Mouse (Mus musculus) cerebral cortex, adult 2 months (tissue): ENCODE measurements around the gene Adamts3.

Experiments
- WGBS: fragments of 180-500 bp; shearing (Covaris S2); methylation state at CpG from one replicate; pipeline ENCODE4 v1.1.7; 2018; 5-methylcytosine and 5-hydroxymethylcytosine counted together

Adamts3 gene

DNA sequence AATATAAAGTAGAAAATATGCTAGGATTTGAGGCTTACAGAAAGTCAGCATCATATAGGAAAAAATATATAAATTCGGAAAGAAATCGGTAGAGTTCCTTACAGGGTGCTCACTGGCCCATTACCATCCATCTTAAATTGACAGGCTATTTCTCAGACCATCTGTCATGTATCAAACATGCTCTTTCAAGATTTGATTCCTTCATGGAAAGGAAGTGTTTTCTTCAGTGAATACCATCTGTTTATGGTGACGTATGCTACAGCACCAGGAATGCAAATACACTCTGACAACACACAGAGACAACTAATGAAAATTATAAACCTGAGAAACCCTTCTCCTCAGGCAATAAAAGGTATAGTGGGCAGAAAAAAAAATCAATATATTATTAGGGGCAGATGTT is 68.6 kb downstream of the Adamts3 start:
- 79% methylated on average over 3 of the region's 3 CpGs for WGBS

DNA sequence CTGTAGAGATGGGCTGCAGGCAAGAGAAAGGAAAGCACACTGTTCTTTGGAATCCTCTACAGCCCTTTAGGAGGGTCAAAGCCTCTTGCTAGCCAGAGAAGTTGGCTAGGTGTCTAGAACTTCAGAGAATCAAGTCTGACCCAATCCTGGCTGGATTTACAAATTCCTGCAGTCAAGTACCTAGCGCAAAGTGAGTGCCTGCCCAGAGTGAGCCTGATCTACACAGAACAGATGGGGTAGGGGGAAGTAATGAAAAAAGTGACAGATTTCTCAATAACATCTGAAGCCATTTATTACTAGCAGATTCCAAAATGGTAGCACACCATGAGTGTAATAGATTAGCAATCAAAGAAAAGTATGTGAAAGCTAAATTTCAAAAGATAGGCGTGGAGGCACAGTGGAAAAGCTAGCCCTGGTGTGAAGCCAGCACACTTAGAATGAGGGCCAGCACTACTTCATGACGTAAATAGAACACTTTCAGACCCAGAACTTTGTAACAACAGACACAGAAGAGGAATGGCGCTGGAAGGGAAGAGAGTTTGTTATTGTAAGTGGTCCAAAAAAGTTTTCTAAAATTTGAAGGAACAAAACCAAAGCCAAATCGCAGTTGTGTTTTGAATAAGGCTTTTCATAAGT is 82.8 kb downstream of the Adamts3 start:
- WGBS, result 57% methylated on average over 5 of the region's 5 CpGs

DNA sequence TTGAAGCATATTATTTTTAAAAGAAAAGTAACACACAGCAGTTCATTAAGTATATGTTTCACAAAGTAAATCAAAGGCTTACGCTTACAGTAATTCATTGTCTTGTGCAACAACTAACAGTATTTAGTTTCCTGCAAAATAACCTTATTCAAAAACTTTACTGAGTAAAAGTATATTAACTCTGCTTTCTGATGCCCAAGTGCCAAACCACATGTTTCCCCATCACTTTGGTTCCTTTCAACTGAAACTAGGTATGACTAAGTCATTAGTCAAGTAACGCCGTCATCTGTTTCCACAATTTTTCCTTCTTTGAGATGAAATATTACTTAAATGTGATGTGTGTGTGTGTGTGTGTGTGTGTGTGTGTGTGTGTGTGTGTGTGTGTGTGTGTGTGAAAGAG is 89.4 kb downstream of the Adamts3 start:
- 89% methylated on average over 3 of the region's 3 CpGs for WGBS

DNA sequence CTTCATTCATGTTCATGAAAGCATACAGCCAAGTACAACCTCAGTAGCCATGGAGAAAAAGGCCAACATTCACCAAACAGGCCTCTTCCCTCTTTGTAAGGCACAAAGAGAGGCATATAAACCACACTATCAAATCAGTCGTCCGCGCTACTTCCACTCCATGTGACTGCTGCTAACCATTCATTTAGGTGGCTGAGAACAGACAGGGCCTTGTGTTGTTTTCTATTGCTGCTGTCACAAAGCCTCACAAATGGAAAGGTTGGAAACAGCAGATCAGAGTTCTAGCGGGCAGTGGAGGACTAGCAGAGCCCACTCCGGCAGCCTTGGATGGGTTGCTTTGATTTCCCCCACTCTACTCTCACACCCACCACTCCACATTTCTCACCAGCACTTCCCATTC is 98.5 kb downstream of the Adamts3 start:
- 69% methylated on average over 5 of the region's 5 CpGs for WGBS

DNA sequence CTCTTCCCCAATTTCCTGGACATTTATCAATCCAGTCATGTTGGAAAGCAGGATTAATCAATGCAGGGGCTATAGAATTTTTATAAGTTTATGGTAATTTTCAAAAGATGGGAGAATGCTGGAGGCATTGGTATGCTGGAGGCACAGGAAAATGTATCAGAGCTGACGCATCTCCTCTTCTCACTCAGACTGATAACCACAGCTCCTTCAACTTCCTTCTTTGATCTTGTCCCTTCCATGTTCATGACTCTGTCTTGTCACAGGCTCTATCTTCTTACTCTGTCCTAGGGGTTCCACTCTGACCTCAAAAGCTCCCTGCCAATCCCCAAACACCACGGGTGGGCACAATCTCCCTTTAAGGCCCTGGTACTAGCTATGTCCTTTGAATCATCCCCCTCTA is 103.3 kb downstream of the Adamts3 start:
- WGBS, result 81% methylated on average over 2 of the region's 2 CpGs

DNA sequence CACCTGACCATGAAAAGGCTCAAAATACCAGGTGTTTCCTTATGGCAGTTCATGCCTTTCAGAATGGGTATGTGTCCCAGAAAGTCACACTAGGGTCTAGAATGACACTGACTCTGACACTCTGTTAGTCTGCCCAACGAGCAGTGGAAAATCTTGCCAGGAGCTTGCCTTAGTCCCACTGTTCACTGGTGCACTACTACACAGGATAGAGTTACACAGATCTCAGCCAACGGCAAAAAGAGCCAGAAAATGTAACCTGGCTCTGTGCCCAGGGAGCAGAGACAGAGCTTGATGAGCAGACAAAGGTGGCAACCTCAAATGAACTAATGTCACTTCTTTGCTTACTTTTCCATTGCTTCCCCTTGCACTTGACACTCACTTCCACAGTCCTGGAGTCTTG is 104.5 kb downstream of the Adamts3 start:
- 38% methylated on average over 2 of the region's 2 CpGs for WGBS

DNA sequence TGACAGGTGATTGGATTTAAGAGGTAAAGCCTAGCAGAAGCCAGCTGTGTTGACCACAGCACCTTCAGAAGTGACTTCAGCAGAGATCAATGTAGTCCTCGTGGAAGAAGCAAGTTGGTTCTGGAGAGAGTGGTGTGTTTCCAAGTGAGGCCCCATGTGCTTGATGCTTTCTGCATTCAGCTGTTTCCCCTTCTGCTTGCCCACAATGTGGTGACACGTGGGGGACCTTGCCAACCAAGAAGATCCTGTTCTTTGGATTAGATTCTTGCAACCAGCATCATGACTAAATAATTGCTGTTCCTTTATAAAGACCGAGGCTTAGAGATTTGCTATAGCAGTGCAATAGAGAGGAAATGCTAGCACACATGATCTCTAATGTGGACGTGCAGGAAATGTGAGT is 105.7 kb downstream of the Adamts3 start:
- 78% methylated on average over 4 of the region's 4 CpGs for WGBS

DNA sequence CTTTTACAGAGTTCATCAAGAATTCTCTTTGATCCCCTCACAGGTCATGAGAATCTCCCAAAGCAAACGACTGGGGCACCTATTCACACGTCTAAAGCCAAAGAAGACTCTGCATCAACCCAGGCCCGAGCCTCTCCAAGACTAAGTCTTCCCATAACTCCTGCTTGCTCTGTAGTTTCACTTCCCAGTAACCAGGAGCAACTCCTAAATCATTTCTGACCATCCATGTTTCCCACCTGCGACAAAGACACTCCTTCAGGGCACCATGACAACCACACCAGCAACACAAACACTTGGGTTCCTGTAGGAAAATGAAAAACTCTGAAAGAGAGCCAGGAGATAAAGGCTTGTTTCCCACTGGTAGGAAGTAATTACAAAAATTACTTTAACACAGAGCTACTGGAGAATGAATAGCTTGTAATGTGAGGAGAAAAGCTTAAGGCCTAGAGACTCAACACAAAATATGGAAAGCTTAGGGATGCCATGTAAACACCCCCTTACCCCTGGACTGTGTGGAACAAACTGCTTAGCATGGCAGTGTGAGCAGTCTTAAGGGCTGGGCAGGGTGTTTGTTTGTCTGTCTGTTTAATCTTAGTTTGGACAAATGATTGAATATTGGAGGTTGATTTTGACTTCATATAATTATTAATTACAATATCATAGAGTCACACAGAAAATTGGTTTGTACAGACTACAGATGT is 112.3 kb downstream of the Adamts3 start:
- 55% methylated on average over 4 of the region's 4 CpGs for WGBS

DNA sequence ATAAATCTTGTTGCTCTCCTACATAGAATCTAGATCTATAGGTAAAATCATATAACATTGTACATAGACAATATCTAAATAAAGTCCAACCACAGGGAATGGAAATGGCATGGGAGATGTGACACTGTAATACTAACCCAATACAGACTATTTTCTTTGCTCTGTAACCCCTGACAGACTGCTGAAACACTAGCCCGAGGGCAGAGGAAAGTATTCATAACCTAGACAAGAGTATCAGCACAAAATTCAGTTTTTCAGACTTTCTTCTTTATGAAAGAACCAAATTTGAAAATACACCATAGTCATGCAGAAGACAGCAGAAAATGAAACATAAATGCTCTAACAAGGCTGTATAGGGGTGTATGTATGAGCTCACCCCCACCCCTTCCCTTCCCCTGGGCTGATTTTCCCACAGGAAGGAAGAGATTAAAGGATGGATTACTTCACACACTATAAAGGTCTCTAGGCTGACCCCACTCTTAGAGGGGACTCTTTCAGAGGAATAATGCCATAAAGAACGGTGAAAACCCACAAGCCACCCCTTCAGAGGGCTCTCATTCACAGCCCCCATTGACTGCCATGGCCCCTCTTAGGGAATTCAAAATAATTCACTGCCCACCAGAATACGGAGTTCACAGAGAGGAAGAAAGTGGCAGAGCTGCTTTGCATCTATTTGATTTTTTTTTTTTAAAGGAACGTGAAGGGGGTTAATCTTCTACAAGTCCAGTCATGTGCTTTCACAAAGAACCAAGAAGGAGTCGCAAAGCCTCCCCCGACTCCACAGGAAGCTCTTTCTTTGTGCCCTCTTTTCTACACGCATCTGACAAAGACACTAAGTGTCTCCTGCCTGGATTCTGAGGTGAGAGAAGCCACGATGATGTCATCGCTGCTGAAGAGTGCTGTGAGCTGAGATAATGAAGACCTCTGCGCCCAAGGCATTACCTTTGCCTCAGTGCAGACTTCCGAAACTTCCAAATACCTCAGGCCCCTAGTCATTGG is 119.6 kb downstream of the Adamts3 start:
- 41% methylated on average over 11 of the region's 11 CpGs for WGBS

DNA sequence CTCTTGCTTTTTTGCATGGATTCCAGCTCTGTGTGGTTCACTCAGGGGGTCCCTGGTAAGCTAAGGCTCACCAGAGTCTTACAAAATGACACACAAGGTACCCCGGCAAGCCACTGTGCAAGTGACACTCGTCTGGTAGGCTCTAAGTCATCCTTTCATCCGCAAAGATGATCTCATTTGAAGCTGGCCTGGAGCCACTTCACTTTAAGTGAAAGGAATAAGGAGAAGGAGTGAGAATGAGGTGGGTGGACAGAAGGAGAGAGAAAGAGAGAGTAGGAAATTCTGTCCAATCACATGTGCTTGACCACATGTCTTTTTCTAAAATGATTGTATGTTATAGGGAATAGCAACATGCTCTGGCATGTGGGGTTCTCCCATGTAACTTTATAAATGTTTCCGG is 122.8 kb downstream of the Adamts3 start:
- 50% methylated on average over 4 of the region's 4 CpGs for WGBS

DNA sequence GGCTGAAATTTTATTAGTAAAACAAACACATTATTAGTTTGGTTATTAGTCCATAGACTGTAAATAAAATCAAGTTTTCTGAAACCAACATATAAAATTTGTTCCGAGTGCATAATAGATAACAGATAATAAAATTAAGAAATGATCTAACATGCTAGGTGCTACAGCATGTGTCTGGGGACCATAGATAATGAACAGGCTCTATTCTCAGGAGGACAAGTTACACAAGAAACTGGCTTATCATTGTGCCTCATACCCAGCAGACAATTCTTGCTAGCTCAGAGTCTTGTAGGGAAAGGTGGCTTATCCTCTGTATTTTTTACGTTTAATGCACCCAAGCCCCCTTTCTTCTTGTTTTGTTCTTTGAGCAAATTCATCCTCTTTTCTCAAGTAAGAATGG is 131.3 kb downstream of the Adamts3 start:
- 86% methylated on average over 2 of the region's 2 CpGs for WGBS

DNA sequence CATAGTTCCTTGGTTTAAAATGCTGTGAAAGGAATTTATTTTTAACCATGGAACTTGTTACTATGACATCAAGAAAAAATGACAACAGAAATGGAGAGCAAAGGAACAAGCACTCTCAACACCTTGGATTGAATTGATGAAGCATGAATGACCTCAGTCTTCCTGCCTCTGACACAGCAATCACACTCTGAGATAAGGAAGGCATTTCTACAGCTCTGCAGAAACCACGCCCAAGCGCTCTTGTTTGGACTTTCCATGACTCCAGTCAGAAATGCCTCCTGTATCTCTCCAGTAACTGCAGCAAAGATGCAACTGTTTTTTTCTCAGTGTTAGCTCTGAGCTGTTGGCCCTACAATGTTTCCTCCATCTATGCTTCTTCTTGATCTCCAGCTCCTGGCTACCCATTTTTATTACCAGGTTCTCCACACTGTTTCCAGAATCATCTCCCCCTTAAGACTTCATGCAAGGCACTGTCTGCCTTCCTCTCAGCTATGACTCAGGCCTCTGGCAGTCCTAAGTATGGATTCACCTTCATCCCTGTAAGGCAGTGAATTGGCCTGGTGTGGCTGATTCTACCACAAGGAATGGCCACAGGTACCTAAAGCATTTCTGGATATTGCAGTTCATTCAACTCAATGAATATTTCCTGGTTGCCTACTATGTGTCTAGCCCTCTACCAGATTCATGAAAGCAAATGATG is 134.8 kb downstream of the Adamts3 start:
- WGBS, result 93% methylated on average over 2 of the region's 2 CpGs

DNA sequence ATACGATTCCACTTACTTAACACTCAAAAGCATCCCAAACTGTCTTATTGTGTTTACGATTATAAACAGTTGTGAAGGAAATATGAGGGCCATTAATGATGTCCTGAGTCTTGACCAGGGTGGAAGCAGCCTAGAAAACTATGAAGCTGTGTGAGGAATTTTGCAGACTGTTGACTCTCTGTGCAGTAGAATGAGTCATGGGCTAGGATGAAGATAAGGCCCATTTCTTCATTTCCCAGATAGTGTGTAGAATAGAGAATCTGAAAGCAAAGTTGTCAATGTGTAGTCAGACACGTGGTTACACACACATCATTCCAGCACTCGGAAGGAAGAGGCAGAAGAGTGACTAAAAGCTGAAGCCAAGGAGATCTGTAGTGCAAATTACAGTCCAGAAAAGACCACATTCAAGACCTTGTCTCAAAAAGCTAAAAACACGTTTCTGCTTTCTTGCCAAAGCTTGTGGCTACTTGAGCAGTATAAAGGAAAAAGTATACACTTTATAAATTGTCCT is 135.9 kb downstream of the Adamts3 start:
- 75% methylated on average over 5 of the region's 5 CpGs for WGBS

DNA sequence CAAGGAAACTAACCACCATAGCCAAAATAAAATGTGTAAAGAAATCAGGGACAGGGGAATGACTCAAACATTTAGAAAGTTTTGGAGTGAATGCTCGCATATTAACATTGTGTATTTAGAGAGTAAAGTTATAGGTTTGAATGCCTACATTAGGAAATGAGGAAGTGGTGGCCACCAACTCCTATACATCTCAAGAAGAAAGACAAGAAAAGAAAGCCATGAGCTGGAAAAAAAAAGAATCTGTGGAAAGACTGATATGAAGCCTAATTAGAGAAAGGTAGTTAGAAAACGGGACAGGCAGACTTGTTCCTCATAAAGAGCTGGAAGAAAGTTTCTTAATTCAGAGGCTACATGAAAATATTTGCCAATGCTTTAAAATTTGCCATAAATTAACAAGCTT is 138.0 kb downstream of the Adamts3 start:
- 66% methylated on average over 2 of the region's 2 CpGs for WGBS

DNA sequence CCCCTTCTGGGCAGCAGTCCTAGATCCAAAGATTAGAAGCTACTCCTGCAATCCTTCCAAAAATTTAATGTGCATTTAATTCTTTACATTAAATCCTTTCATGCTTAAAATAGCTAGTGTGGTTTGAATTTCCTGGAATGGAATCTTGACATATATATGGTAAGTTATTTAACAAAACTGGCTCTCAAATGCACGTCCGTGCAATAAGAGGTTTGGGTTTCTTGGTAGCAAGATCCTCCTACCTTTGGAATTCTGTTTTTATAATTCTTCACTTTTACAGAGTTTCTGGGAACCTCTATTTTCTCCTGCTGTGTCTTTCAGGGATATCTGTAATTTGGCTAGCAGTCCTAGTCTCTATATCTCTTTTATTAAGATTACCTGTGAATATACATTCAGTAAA is 148.4 kb downstream of the Adamts3 start:
- 46% methylated on average over 2 of the region's 2 CpGs for WGBS

DNA sequence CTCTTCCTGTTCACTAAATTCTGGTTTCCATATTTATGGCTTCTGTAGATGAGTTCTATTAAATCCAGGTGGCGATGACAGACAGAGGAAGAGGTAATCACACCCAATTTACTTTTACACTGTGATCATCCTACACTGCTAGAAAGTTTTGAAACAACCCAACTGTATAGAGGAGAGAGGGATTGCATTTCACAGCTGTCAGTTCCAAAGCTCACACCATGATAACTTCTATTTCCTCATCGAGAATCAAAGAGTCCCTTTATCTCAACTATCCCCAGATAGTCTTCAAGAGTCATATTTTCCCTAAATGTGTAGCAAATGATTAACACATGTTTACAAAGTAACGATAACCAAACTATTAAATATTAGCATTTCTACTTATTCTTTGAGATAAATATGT is 152.7 kb downstream of the Adamts3 start:
- 90% methylated on average over 3 of the region's 3 CpGs for WGBS

DNA sequence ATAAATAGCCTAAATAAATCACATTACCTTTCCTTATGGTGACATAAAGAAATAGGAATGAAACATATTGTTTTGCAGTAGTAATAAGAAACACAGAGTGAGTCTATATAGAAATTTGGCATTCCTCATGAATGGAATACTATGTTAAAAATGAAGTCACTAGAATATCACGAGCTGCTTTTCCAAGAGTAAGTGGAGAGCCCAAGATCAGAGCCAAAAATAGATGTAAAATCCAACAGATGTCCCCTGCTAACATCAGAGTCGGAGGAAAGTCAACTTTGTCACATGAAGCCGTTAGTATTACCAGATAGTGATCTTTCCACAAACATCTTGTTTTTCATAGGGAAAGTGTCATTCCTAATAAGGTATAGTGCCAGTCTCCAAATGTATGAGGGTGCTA is 155.0 kb downstream of the Adamts3 start:
- 48% methylated on average over 3 of the region's 3 CpGs for WGBS

DNA sequence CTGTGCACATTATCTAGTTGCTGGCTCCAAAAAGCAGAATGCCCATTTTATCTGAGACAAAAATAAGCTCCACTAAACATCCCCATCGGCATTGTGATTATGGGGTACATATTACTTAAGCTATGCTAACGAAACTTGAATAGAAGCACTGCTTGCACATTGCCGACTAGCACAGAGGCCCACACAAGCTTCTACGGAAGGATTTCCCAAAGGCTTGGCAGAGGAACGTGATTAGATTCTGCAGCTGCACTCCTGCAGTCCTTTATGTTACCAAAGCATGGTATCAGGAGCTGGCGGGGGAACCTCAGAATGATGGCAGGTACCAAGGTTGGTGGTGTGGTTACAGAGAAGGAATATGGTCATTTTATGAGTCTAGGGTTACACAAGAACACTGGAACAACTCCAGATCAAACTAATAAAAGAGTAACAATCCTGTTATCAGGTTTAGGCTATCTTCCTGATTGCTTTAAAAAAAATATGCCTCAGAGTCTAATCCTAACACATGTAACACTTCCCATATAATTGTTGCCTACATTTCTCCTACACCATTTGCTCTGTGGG is 155.6 kb downstream of the Adamts3 start:
- WGBS, result 33% methylated on average over 6 of the region's 6 CpGs

DNA sequence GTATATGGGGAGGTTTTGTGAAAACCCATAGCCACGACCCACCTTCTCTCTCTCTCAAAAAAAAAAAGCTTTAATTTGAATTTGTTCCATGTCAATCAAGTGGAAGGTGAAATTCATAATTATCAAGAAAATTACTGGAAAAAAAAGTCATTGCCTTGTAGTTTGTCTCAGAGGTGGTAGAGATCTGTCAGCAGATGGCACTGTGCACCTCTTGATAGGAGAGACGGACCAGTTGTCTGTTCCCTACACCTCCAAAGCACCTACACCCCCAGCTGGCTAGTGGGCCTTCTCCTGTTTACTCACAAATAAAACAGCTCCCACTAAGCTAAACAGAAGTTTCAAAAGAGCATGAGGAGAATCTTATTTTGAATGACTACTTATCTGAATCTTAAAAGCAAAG is 168.6 kb downstream of the Adamts3 start:
- WGBS, result 49% methylated on average over 2 of the region's 2 CpGs

DNA sequence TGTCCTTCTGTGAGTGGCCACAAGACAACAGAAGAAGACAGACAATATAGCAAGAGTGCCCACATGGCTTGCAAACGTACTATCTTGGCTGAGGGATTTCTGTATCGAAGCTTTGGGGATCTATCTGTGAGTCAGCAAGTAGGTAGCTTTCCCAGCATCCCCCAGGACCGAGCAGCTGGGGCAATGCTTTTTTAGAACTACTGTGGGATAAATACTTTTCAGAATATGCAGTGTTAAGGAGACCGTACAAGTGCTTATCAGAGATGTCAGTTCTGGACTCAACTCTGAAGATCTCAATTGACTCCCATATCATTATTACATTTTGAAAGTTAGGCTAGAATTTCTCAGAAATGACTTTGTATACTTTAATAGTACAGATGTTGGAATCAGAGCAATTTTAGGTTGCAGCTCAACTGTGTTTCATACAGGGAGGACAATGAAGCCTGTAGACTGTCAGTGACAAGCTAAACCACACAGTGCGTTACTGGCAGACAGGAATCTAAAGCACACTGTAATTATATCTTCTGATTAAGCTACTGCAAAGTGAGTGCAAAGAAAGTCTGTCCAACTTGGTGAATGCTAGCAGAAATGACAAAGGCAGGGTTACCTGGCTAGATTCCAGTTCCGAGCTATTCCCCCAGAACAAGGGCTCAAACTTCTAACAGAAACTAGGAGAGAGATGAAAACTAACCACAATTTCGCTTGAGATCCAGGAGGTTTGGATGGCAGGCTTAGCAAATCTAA is 171.8 kb downstream of the Adamts3 start:
- 52% methylated on average over 7 of the region's 7 CpGs for WGBS

DNA sequence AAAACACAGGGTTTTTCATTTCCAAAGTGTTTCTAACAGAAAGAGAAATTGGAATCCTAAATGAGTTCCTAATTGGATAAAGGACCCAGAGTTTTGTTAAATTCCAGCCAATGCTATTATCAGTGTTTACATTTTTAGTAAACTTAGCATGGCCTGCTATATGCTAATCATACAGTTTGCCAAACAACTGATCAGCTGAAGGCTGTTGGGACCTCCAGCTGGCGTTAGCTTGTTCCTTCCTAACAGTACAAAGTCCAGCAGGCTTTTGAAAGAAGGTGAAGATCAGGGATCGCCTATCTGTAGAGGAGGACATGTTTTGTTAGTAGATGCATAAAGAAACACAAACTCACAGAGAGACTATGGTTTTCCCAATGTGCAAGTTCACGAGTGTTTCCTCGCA is 173.7 kb downstream of the Adamts3 start:
- 54% methylated on average over 4 of the region's 4 CpGs for WGBS
